Mouse (Mus musculus) kidney, postnatal 4 days (tissue): ENCODE results near the gene Rin3.

Source experiments
- DNase-seq, 2 experiments: peaks; one replicate each; pipeline ENCODE4 v3.0.0; 2021; ENCODE audit warnings: mixed read lengths in 2 of 2

Rin3 gene

DNA sequence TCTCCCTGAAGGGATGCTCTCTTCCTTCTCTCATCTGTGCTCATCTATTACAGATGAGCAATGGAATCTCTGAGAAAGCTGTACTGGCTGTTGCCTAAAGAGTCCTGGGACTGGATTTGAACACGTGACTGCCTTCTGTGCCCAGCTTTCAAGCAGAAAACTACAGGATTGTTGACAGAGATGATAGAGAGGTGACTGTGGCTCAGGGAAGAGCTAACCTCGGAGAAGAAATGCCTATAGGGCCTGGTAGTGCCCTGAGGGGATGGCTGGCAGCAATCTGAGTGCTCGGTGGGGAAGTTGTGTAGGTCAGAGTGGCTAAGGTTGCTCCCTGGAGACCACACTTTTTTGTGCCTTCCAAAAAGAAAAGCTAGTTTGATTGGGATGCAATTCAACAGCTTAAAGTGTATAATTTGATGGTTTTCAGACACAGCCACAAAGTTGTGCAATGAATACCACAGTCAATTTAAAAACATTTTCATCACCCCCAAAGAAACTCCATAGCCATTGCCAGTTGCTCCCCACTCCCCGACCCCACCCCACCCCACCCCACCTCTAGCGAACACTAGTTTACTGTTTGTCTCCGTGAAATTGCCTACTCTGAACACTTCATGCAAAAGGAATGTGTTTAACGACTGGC is 1.9 kb upstream of the Rin3 start:
- no peak for DNase-seq

DNA sequence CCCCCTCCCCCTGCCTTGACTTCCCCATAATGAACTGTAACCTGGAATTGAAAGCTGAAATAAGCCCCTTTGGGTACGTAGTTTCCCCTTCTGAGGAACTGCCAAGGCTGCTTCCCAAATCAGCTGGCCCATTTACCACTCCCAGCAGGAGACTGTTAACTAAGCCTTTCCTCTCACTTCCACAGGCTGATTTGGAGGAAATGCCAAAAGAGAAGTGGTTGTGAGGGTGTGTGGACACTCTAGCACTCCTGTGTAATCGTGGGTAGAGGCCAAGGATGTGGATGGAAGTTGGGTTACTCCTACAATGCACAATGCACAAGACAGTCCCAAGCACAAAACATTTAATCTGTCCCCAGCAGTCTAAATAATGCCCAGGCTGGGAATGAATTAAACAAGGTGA is 722 bp upstream of the Rin3 start:
- no peak for DNase-seq

DNA sequence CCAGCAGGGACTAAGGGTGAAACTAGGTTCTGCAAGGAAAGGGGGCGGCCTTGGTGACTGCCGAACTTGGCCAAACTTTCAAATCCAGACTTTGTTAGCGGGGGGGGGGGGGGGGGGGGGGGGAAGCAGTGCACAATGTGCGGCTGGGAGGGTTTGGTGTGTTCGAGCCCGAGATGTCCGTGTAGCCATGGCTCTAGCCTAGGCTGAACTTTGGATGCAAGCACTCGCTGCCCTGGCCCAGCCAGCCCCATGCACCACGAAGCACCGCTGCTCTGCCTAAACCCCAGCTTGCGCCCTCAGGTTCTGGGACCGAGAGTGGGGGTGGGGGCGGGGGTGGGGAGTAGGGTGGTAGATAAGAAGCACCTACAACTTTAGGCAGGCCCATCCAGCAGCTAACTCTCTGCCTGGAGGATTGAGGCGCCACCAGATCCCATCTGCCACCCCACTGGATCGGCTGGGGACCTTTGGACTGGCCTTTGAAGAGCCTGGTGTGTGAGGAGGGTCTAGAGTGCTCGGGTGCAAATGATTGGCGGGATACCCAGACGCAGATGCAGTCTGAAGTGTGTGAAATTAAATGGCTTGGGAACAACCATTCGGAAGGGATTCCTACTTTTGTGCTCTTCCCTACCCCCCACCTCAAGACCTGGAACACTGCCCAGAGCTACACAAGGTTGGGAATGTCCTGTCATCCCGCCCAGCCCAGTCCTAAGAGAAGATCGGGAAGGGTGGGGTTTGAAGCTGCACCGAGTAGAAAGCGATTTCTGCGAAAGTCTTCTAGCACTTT is 827 bp downstream of the Rin3 start:
- DNase-seq = peak; percentile 77 to 84

DNA sequence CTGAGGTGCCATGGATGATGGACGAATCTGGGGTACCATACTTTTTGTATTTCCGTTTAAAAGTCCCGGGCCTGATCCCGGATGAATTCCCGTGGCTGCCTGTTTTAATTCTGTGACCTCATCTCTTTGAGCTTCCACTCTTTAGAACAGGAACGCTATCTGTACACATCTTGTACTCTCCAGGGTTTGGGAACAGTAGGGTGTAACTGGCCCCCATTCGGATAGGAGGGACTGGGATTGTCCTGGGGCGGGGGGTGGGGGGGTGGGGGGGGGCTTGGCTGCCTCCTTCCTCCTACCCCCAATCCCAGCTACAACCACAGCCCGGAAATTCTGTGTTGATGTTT is 1.4 kb downstream of the Rin3 start:
- DNase-seq = no peak

DNA sequence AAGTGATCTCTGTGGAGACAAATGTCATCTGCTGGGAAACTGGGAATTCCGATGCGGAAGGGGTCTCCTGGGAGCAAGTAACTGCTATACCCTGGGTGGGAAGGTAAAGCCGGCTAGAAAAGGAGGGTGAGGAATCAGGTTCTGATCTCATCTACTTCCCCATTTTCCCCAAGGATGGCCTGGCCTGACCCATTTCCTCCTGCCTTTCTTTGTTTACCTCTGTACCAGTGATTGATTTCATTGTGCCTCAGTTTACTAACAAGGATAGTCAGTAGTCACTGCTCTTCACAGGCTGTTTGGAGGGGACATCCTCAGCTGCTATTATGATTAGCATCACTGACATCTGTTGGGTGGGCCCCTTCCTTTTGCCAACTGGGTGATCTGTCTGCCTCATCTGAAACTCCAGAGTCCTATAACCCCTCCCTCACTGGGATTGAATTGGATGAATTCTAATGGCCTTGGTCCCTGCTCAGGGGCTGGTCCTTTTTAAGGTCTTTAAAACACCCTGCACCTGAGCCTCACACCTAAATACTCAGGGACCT is 1.8 kb downstream of the Rin3 start:
- DNase-seq = no peak

DNA sequence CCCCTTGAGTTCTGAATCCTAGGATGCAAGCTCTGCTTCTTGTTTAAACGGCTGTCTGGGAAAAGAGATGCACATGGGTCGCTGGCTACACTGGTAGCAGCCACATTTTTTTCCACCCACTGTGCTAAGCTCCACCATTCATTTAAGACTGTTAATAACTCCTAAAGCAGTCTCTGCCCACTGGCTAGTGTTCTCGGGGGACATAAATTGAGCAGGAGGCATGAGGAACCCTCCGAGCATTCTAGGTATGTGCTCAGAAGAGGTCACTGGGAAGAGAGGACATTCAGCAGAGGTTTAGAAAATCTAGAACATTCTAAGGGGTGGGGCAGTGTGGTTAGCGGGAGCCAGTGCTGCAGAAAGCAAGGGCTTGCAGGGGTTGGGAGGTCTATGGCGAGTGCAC is 2.5 kb downstream of the Rin3 start:
- DNase-seq = no peak

DNA sequence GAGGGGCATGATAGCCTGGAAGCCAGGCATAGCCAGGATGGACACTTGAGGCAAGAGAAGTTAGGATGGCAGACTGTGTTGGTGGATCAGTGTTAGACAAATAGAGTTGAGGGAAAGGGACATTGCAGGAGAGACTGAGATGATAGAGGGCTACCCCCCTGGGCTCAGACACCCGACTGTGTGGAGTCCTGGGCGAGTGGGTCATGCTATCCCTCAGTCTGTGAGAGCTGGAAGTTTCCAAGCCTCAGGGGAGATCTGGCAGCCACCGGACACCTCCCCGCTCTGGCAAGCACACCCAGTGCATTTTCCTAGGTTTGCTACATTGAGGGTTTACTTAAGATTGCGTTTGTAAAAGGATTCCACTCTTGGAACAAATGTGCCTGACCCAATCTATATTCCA is 2.9 kb downstream of the Rin3 start:
- no peak for DNase-seq

DNA sequence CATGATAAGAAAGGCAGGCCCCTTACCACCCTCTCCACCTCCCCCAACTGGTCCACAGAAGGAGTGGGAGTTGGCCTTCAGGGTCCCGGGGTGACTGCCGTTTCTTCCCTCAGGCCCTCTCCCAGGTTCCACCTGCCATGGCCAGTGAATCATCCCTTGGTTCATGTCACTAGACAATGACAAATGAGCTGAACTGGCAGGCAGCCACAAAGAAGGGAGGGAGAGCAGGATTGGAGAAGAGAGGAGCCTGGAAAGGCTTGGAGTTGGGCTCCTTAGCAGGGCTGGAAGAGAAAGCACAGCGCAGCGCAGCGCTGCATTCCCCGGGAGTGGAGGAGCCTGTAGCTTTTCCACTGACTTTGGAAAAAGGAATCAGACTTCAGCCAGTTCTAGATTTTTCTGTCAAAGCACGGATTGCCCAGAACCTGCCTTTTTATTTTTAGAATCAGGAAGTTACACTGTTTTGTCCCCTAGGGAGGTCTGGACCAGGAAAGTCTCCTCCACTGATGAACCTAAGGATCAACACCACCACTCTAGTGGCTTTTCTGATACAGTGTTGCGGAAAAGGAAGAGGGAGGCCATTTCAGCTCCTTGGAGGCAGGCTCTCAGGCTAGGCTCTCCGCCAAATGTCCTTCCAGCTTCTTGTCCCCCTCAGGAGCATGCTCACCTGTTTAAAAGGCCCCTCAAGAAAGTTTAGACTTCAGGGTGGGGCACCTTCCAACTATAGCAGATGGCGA is 4.0 kb downstream of the Rin3 start:
- peak; percentile 81 to 84 for DNase-seq

DNA sequence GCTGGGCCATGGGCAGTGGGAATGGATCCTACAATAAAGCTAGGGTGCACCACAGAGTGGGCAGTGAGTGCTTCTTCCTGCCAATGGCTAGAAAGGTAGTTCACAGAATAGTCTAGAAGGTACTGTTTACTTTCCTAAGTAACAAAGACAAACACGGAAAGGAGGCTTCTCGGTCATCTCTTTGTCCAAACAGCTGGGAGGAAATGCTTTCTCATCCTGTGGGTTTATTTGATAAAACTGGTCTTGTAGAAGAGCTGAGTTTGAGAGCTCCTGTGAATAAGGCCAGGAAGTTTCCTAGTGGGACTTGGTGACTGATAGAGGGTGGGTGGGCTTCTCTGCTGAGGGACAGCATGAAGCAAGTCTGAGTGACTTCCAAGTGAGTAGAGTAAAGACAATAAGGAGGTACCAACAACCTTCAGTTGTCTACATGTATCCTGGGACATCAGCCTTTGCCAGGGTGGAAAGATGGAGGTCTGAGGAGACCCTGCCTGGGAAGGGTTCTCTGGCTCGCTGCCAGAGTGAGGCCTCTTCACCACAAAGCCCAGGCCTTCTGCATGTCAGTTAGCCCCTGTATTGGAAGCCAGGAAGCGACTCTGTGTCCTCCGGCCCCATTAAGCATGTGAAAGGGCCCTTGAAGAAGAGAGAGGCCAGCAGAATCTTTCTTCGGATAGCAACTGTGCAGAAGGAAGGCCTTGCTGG is 5.2 kb downstream of the Rin3 start:
- DNase-seq = no peak

DNA sequence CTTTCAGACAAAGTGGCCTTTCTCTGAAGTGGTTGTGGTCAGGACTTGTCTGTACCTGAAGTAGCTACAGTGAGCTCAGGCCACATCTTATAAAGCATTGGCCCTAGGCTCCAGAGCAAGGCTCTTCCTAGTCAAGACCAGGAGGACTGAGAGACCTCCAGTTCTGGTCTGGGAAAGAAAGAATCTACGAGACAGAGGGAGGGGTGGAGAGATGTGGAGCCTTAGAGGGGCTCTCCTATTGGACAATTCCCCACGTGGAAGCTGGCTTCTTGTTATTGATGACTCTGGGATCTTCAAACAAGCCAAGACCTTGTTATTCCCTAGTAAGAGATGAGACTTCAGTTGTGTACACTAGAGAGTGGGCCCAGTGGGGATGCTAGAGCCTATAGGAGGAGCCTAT is 6.0 kb downstream of the Rin3 start:
- DNase-seq = no peak

DNA sequence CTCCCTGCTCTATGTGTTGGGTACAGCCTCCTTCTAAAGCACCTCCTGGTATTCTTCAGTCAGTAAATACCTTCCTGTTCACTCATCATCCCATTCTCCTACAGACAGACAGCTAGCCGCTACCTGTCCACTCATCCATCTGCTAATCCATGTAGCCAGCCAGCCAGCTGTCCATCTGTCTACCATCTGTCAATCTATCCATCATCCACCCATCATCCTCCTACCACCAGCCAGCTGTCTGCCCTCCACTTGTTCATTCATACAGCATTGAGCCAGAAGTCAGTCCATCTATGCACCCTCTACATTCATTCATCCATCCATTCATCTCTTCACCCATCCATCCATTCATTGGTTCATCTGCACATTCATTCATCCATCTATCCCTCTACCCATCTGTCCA is 6.7 kb downstream of the Rin3 start:
- no peak for DNase-seq

DNA sequence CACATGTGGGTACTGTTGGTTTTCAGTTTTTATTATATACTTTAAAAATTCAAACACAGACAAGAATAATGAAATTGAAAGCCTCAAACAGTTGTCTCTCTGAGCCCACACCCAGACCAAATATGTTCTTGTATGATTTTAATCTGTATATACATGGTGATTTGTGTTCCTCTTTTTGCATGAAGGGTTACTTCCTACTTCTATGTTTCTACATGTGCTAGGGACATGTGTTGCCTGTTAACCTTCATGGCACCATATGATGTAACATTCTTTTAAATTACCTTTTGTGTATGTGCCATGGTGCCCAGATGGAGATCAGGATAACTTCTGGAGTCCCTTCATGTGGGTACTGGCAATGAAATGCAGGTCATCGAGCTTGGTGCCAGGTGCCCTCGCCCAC is 7.8 kb downstream of the Rin3 start:
- no peak for DNase-seq

DNA sequence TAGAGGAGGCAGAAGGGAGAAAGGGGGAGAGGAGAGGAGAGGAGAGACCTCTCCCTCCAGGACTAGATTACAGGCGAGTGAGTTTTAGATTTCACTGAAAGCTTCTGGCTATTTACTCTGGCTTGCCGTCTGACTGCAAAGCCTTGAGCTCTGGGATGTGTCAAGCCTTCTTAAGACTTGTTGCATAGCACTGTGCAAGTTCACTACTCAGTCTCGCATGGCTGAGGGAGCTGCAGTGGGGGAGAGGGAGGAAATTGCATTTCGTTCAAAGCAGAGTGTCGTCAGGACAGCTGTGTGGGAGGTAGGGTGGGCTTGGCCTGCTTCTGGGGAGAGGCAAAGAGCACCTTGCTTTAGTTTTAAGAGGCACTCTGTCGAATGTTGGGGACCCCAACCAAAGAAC is 8.8 kb downstream of the Rin3 start:
- peak; percentile 48 to 62 for DNase-seq

DNA sequence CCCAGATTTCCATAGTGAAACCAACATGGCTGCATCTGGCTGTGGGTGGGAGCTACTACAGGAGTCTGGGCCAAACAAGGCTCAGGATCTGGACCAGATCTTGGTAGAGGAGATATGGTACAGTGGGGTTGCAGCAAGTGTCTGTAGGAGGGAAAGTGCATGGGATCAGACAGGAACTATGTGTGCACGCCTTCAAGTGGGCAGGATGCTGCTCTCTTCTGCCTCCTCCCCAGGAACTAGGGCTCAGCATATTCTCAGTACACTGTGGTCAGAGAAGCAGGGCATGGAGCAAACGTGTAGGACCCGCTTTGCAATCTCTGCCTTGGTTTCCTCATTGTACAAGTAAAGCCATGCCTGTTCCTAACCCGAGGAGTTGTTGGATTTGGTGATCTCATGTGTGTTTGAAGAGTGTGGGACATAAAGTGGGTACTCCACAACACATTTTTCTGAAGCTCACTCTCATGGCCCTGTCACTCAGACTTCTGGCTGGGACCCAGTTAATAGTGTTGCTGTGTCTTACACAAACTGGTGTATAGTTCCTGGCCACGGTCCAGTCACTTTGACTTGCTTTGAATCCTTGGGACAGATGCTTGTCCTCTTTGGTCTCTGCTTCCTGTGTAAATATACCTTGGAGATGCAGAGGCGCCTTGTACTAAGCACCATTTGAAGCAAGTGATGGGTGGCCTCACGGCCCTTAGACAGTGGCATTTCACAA is 9.8 kb downstream of the Rin3 start:
- DNase-seq = no peak

DNA sequence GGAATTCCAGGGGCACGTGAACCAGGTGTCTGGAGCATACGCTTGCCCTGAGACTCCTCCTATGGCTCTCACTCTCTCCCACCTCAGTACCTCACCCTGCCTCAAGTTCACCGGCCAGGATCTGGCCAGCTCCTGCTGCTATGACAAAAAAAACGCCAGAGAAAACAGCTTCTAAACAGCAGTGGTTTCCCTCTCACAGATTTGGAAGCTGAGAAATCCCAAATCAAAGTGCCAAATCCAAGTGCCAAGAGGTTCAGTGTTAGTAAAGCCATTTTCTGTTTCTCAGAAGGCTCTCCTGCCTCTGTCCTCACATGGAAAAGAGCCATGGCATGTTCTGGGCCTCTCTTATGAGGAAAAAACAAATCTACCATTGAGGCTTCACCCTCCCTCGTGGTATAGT is 11.8 kb downstream of the Rin3 start:
- DNase-seq = no peak

DNA sequence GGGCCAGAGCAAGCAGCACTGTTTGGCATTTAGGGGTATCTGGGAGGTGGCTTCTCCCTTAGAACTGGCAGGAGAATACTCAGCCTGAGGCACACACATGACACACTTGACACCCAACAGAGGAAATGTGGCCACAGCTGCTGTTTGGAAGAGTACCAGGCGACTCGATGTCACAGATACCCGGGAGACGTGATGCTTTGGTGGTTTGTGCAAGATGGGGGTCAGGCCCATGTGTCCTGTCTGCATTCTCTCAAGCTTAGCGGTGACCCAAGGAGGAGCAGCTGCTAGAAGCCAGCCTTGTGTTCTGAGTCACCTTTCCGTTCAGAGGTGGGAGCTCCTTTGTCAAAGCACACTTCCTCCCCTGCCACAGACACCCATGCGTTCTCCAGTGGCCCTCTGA is 12.4 kb downstream of the Rin3 start:
- no peak for DNase-seq

DNA sequence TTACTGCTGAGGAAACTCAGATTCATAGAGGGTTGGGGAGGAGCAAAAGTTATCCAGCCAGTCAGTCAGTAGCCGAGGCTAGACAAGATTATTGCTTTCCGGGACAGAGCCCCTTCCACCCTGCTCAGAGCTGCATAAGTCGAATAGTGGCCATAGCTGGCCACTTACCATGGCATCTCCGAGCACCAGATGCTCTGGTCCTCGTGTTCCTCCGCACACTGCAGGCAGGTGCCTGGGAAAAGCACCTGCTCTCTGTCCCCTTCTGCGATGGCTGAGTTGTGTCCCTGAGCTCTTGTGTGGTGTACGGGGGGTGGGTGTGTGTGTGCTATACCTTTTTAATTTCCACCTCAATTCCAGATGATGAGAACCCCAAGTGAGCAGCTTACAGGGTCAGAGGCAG is 12.8 kb downstream of the Rin3 start:
- DNase-seq = no peak

DNA sequence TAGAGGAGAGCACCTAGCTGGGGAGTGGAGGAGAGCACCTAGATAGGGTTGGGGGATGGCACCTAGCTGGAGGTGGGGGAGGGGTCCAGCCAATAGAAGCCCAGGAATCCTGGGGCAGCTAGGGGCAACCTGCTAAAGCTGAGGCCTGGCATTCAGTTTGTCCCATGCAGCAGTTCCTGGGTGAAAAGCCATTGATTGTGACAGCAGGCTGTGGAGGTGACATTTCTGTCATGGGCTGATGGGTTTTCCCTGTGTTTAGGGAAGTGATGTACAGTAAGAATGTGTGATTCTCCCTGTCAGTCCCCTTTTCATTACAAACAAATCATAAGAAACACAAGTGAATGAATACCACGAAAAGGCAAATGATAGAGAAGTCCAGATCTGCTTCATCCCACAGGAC is 13.5 kb downstream of the Rin3 start:
- no peak for DNase-seq

DNA sequence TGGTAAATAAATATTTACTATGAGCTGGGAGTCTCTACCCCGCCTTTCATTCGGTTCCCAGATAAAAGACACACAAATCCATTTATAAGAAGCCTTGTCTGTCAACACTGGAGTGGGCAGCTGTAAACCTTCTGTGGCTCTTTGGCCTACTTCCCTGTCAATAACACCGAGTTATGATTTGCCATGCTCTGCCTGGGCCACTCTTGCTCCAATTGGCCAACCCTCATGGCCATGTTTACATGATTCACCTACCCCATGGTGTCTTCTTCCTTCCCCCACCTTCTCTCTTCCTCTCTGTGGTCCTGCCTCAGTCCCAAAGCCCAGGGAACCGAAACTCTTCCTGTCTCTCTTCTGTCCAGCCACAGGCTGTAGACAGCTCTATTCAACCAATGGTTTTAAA is 14.1 kb downstream of the Rin3 start:
- no peak for DNase-seq

DNA sequence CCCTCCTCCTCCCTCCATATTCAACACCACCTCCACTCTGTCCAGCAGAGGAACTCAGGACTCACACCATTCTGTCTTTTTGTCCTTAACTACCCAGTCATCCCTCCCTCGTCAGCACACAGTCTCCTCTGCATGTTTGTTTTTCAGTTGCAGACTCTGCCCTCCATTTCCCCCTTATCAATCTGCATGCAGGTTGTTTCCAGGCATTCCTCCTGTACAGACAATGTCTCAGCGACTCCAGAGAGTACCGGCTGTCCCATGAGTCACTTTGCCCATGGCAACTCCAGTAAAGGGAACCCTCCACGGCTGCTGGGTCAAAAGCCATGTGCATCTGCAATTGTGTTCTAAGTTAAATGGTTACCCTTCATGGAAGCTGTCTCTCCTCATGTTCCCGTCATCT is 16.4 kb downstream of the Rin3 start:
- DNase-seq = no peak

DNA sequence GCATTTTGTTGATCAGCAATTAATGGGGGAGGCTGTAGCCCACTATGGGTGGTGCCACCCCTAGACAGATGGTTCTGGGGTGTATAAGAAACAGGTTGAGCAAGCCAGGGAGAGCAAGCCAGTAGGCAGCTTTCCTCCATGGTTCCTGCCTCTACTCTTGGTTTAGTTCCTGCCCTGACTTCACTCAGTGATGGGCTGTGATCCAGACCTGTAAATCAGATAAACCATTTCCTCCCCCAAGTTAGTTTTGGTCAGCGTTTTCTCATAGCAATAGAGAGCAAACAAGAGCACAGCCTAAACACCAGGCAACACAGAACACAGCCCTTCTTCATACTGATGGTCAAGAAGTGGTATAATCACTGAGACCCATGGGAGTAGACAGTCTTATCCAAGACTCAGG is 18.7 kb downstream of the Rin3 start:
- no peak for DNase-seq

DNA sequence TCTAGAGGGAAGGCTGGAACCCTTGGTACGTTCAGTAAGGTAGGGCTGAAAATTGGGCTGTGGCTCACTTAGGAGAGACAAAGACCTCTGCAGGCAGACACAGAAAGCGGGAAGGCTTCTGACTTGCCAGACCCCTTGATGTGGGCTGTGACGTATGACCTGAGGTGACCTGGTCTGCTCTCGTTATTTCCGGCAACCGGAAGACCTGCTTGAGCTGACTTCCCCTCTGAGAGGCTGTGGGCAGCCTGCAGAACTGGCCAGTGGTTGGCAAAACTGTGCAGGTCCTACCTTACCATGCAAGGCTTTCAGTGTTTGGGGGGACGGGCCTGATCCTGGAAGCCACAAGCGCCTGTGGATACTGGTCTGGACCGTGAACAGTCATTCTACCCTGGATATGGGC is 19.5 kb downstream of the Rin3 start:
- peak in 1 of 2 experiments; percentile 58 for DNase-seq
